Mouse (Mus musculus): ENCODE measurements around the gene Gpr4.

DNA sequence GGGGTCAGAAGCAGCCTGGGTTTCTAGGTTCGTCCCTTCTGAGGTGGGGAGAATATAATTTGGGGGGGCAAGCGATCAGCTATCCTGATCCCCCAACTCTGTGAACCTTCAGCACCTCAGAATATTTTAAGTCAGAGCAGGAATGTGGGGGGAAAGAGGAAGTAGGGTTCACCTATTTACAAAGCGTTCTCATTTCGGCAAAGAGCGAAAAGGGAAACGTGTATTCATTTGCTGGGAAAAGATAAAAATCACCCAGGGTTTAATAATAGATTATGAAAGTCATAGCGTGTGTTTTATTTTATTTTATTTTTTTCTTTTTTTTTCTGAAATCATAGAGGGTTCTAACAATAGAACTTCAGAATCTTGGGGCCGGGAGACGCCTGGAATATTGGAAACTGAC lies 2.6 kb downstream of the Gpr4 start:
- no peak for TF ChIP-seq CTCF (conservative IDR thresholded peaks at IDR 0.05 in 1 of 2, IDR thresholded peaks at IDR 0.05 in 1 of 2; ENCODE audit: low read depth in 2 of 2, low read length in 2 of 2)
- TF ChIP-seq MAX (IDR thresholded peaks at IDR 0.05; ENCODE audit: low read length), result no peak
- TF ChIP-seq USF1 (IDR thresholded peaks at IDR 0.05; ENCODE audit: low read depth, low read length), result no peak
- no peak for TF ChIP-seq MAFK (IDR thresholded peaks at IDR 0.05; ENCODE audit: insufficient replicate concordance, low read length)
- TF ChIP-seq RAD21 (IDR thresholded peaks at IDR 0.05; ENCODE audit: low read depth, low read length), result no peak
- no peak for TF ChIP-seq POLR2A (IDR thresholded peaks at IDR 0.05; ENCODE audit: low read depth, low read length)
- no peak for TF ChIP-seq POLR2AphosphoS2 (IDR thresholded peaks at IDR 0.05; ENCODE audit: low read depth, low read length)
- no peak for TF ChIP-seq E2F4 (IDR thresholded peaks at IDR 0.05; ENCODE audit: insufficient replicate concordance, low read depth, low read length)
- no peak for TF ChIP-seq ZC3H11A (IDR thresholded peaks at IDR 0.05; ENCODE audit: low read depth, low read length)
- TF ChIP-seq TBP (conservative IDR thresholded peaks at IDR 0.05; ENCODE audit: low read depth, low read length), result no peak
- no peak for TF ChIP-seq ZMIZ1 (IDR thresholded peaks at IDR 0.05; ENCODE audit: low read depth, low read length)
- no peak for TF ChIP-seq ELF1 (IDR thresholded peaks at IDR 0.05; ENCODE audit: low read depth, low read length)
- TF ChIP-seq KAT2A (IDR thresholded peaks at IDR 0.05; ENCODE audit: insufficient replicate concordance, low read length), result no peak
- TF ChIP-seq JUND (conservative IDR thresholded peaks at IDR 0.05; ENCODE audit: low read depth, low read length), result no peak

Data from CH12.LX (cell line).